Mouse (Mus musculus) E14TG2a.4 (cell line): ENCODE measurements around the gene Arhgef15.

ENCODE experiments used
- CTCF ChIP-seq: conservative IDR thresholded peaks from 2 replicates; pipeline ENCODE4 v1.5.1; 2014; ENCODE audit warnings: low read length
- NANOG ChIP-seq: IDR thresholded peaks from 2 replicates; pipeline ENCODE4 v1.6.1; 2014; ENCODE audit warnings: borderline replicate concordance, low read length, mixed read lengths
- POU5F1 ChIP-seq: IDR thresholded peaks from 2 replicates; pipeline ENCODE4 v1.6.1; 2014; ENCODE audit warnings: low read length, borderline replicate concordance

DNA sequence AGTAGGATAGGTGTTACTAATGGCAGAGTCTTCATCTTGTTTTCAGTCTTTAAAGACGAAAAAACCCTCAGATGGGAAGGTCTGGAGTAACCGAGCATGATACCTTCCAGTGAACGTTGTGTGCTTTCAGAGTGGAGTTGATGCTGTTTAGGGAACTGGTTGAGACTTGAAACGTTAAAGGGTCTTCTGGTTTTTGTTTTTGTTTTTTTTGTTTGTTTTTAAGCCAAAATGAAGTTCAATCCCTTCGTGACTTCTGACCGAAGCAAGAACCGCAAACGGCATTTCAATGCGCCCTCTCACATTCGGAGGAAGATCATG lies 55.3 kb downstream of the Arhgef15 start:
- no peak for TF ChIP-seq CTCF
- TF ChIP-seq POU5F1: no peak
- no peak for TF ChIP-seq NANOG
